Mouse (Mus musculus) C2C12 (cell line): Measurements from ENCODE around the gene Clstn3. TPM values are rescaled to one million over a fixed set of nuclear protein-coding genes. Genes with fewer than 3 reads are reported as not detected.
"Not testable (repeated sequence)": the region's sequence is repeated elsewhere in the genome, so short reads cannot be mapped to it uniquely, and the experiment has no call there.

ENCODE experiments used
- H3K27me3 ChIP-seq: one replicate; pipeline ENCODE4 v1.6.1; 2011; ENCODE audit not compliant: control insufficient read depth, insufficient read depth, insufficient read length
- H3K36me3 ChIP-seq: one replicate; pipeline ENCODE4 v1.6.1; 2011; ENCODE audit not compliant: control insufficient read depth, insufficient read depth
- H3K4me3 ChIP-seq: one replicate; pipeline ENCODE4 v1.5.1; 2011; ENCODE audit warnings: mild to moderate bottlenecking, control low read depth; ENCODE audit not compliant: poor library complexity, insufficient read depth, severe bottlenecking
- H3K79me2 ChIP-seq: one replicate; pipeline ENCODE4 v1.6.1; 2011; ENCODE audit not compliant: control insufficient read depth, insufficient read depth
- H3K79me3 ChIP-seq: one replicate; pipeline ENCODE4 v1.6.1; 2011; ENCODE audit warnings: low read depth, control low read depth
- H3ac ChIP-seq: one replicate; pipeline ENCODE3; 2011; ENCODE audit warnings: low read depth; ENCODE audit not compliant: control insufficient read depth, insufficient read length
- CEBPB ChIP-seq: IDR thresholded peaks from one replicate; pipeline ENCODE4 v1.6.1; 2011; ENCODE audit warnings: low read depth, mild to moderate bottlenecking, control low read depth, moderate library complexity
- CTCF ChIP-seq: IDR thresholded peaks from one replicate; pipeline ENCODE4 v1.5.1; 2011; ENCODE audit not compliant: control insufficient read depth, insufficient read depth, insufficient read length
- FOSL1 ChIP-seq: IDR thresholded peaks from one replicate; pipeline ENCODE4 v1.8.0; 2011; ENCODE audit warnings: mild to moderate bottlenecking, low read length; ENCODE audit not compliant: poor library complexity, insufficient read depth, severe bottlenecking
- MAX ChIP-seq: IDR thresholded peaks from one replicate; pipeline ENCODE4 v1.6.1; 2011; ENCODE audit warnings: mild to moderate bottlenecking, control low read depth
- MYOD1 ChIP-seq: IDR thresholded peaks from one replicate; pipeline ENCODE4 v1.6.1; 2011; ENCODE audit warnings: low read depth; ENCODE audit not compliant: control insufficient read depth, insufficient read length
- MYOG ChIP-seq: IDR thresholded peaks from one replicate; pipeline ENCODE4 v1.6.1; 2011; ENCODE audit not compliant: control insufficient read depth, insufficient read length; ENCODE audit errors: extremely low read depth
- USF1 ChIP-seq: IDR thresholded peaks from one replicate; pipeline ENCODE4 v1.6.1; 2011; ENCODE audit warnings: low read depth, mild to moderate bottlenecking, control low read depth, moderate library complexity
- polyA plus RNA-seq: library from polyadenylated mRNA; unstranded; fragments of >200 nt; fragmentation: generic; extraction: Trizol; gene quantifications from one replicate; pipeline ENCODE4 v1.2.1, GENCODE M21; 2012; ENCODE audit warnings: missing spikeins

Clstn3 gene
- polyA plus RNA-seq, 1 experiment = 1.8 TPM

- no peaks in the 10 kb centered on the region for H3K79me2 ChIP-seq
- no peak overlapping the region for H3ac ChIP-seq
- H3K79me3 ChIP-seq = no peaks in the 10 kb centered on the region
- TF ChIP-seq MYOG = no peak
- peak; percentile 57 for TF ChIP-seq FOSL1
- peak; percentile 37 for TF ChIP-seq USF1
- H3K4me3 ChIP-seq = no peak overlapping the region
- no peaks in the 10 kb centered on the region for H3K36me3 ChIP-seq
- H3K27me3 ChIP-seq = no peaks in the 10 kb centered on the region
These were observed 20.3 kb upstream of the Clstn3 start for GRCm38 (mm10) chr6:124484851-124485250.

GRCm38 (mm10) chr6:124483831-124484230 lies 19.2 kb upstream of the Clstn3 start:
- not testable (repeated sequence) for H3K79me2 ChIP-seq, H3K79me3 ChIP-seq, H3ac ChIP-seq, H3K4me3 ChIP-seq, H3K27me3 ChIP-seq, H3K36me3 ChIP-seq

GRCm38 (mm10) chr6:124481571-124481970 lies 17.0 kb upstream of the Clstn3 start:
- Histone ChIP-seq H3K36me3 (peaks cover 7% of the 10 kb centered on the region), H3K79me3 (no peaks in the 10 kb centered on the region), H3K79me2 (peaks cover 5% of the 10 kb centered on the region), H3ac (peak overlapping the region; percentile 33), H3K4me3 (no peak overlapping the region), H3K27me3 (no peaks in the 10 kb centered on the region)
- TF ChIP-seq USF1 (no peak), CTCF (no peak), MAX (no peak), MYOG (no peak), FOSL1 (no peak), MYOD1 (no peak), CEBPB (no peak)

- TF ChIP-seq CTCF (no peak), FOSL1 (no peak)
- peaks cover 5% of the 10 kb centered on the region for H3K79me3 ChIP-seq
- H3K4me3 ChIP-seq = no peak overlapping the region
- no peak overlapping the region for H3ac ChIP-seq
- peaks cover 18% of the 10 kb centered on the region for H3K79me2 ChIP-seq
- no peaks in the 10 kb centered on the region for H3K27me3 ChIP-seq
- peaks cover 15% of the 10 kb centered on the region for H3K36me3 ChIP-seq
These were observed 15.7 kb upstream of the Clstn3 start for GRCm38 (mm10) chr6:124480295-124480694.

- H3K36me3 ChIP-seq = peaks cover 15% of the 10 kb centered on the region
- no peak for TF ChIP-seq MYOG
- TF ChIP-seq MAX = no peak
- no peak for TF ChIP-seq CEBPB
- TF ChIP-seq MYOD1 = no peak
- no peak for TF ChIP-seq USF1
- no peak for TF ChIP-seq CTCF
- TF ChIP-seq FOSL1 = no peak
- no peak overlapping the region for H3K4me3 ChIP-seq
- peaks cover 5% of the 10 kb centered on the region for H3K79me3 ChIP-seq
- H3K27me3 ChIP-seq = no peaks in the 10 kb centered on the region
- no peak overlapping the region for H3ac ChIP-seq
- H3K79me2 ChIP-seq = peaks cover 23% of the 10 kb centered on the region
These were observed 15.0 kb upstream of the Clstn3 start for GRCm38 (mm10) chr6:124479573-124479930.

GRCm38 (mm10) chr6:124478874-124479572 lies 14.4 kb upstream of the Clstn3 start:
- Histone ChIP-seq H3K27me3 (no peaks in the 10 kb centered on the region), H3K79me3 (peaks cover 5% of the 10 kb centered on the region), H3ac (no peak overlapping the region), H3K4me3 (no peak overlapping the region), H3K36me3 (peaks cover 15% of the 10 kb centered on the region), H3K79me2 (peaks cover 23% of the 10 kb centered on the region)
- TF ChIP-seq MYOG (no peak), CEBPB (no peak), MAX (no peak), CTCF (no peak), MYOD1 (no peak), FOSL1 (no peak), USF1 (no peak)
